Mouse (Mus musculus) ES-Bruce4 (cell line): ENCODE data around the gene Slc1a2.

ENCODE experiments used
- CTCF ChIP-seq: IDR thresholded peaks from one replicate; pipeline ENCODE4 v1.8.1; 2011; ENCODE audit warnings: low read depth, low read length
- EP300 ChIP-seq: IDR thresholded peaks from 2 replicates; pipeline ENCODE4 v1.6.1; 2011; ENCODE audit warnings: low read depth, low read length; ENCODE audit not compliant: insufficient read depth
- POLR2A ChIP-seq: IDR thresholded peaks from one replicate; pipeline ENCODE4 v1.8.1; 2011; ENCODE audit warnings: low read length; ENCODE audit not compliant: insufficient read depth

DNA sequence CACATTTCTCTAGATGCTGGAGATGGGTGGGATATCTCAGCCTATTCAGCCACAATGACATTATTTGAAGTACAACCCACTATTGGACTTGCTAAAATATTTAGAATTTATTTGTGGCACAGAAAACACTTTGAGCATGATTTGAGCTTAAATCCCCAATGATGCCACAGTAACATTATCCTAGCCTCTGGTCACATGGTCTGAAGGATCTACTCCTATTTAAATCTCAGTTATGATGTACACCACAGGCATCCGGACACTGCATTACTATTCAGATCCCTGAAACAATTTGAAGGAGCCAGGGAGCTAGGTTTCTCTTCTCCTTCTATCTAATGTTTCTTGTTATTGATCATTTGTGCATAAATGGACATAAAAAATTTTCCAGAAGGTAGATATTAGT, 143.4 kb downstream of the Slc1a2 start:
- TF ChIP-seq CTCF (no peak), POLR2A (no peak), EP300 (no peak)
